Mouse (Mus musculus) brown adipose tissue, adult 24 weeks (tissue): ENCODE measurements around the gene Natd1. TPM values are rescaled to one million over a fixed set of nuclear protein-coding genes. Genes with fewer than 3 reads are reported as not detected.

Experiments used
- H3K27ac ChIP-seq: fragments of 200-500 bp; replicated peaks from 2 replicates; pipeline ENCODE4 v1.5.1; 2012; ENCODE audit warnings: low read depth, mild to moderate bottlenecking, low read length
- H3K4me1 ChIP-seq: fragments of 200-500 bp; 2 replicates; pipeline ENCODE4 v1.6.1; 2012; ENCODE audit warnings: low read length, mixed read lengths; ENCODE audit not compliant: control insufficient read depth, insufficient read depth, insufficient read length
- H3K4me3 ChIP-seq: fragments of 200-500 bp; 2 replicates; pipeline ENCODE4 v1.5.1; 2012; ENCODE audit warnings: low read depth, mild to moderate bottlenecking, low read length, moderate library complexity; ENCODE audit not compliant: insufficient read depth
- polyA plus RNA-seq: library from polyadenylated mRNA; stranded (reverse); fragments of >200 nt; gene quantifications from 2 replicates; pipeline ENCODE4 v1.2.4, GENCODE M21; 2012; ENCODE audit not compliant: missing spikeins, insufficient read depth, insufficient read length

Natd1 gene
- polyA plus RNA-seq, 1 experiment, result 11.2 TPM

DNA sequence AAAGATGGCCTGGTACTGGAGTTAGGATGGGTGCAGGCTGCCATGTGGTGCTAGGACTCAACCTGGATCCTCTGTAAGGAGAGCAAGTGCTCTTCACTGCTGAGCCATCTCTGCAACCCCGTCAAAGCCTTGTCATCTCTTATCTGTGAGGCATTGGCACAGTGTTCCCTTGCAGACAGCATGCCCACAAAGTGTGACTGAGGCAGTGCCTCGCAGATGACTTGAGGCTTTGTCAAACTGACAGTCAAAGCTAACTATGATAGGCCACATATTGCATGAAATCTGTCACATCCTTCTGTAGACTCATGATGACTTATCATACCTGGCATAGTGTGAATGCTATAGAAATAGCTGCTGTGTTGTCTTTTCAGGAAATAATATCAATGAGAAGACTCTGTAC lies 5.5 kb upstream of the Natd1 start:
- H3K4me1 ChIP-seq, result no peaks in the 10 kb centered on the region
- no peak overlapping the region for H3K4me3 ChIP-seq
- no peak overlapping the region for H3K27ac ChIP-seq

DNA sequence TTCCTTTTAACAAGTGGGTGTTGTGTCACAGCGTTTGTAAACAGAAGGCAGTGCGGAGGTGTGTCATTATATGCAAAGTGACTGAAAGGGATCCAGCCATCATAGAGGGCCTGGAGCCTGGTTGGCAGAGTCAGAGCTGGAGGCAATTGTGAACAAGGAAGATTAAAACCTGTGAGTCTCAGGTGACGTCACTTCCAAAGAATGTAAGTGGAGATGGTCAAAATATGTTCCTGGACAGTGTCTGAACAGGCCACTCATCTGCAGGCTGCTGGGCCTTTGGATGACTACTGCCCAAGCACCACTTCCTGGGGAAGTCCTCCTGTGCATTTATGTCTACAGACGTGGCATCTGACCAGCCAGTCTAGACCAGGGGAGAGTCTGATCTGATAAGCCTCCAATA lies 651 bp upstream of the Natd1 start:
- no peak overlapping the region for H3K4me3 ChIP-seq
- peaks cover 9% of the 10 kb centered on the region for H3K4me1 ChIP-seq
- no peak overlapping the region for H3K27ac ChIP-seq

DNA sequence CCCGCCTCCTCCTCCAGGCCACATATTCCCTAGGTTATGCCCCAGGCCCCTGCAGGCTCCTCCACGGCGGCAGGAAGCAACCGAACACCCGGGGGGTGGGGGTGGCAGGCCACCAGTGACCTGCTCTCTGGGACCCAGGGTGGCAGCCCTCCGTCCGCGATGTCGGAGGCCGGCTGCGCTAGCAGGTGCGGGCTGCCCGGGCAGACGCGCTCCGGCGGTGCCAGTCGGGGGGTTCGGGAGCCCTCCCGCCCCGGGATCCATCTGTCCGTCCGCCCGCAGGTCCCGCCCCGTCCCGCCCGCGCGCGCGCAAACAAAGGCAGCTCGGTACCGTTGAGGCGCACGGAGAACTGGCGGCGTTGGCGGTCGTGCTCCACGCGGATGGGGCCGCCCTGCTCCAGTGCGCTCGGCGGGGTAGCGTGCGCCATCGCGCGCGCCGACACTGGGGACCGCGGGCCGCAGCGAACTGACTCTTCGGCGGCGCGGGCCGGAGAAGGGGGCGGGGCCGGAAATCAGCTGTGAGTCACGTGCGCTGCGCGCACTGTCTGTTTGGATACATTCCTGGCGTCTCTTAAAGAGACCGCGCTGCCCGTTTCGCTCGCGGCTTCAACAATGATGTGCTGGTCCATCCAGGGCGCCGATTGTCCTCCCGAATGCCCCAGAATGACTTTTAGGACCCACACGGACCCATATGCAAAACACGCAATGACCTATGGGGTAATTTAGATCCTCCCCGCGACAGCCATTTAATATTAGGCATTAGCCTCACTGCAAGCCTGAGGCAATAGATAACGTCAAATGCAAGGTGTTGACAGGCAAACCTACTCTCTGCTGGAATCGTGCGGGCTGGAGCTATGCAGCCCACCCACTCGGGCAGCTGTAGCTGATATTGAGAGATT lies 1.0 kb downstream of the Natd1 start:
- H3K4me1 ChIP-seq, result peaks cover 9% of the 10 kb centered on the region
- peak overlapping the region; percentile 54 for H3K27ac ChIP-seq
- peak overlapping the region; percentile 91 for H3K4me3 ChIP-seq

DNA sequence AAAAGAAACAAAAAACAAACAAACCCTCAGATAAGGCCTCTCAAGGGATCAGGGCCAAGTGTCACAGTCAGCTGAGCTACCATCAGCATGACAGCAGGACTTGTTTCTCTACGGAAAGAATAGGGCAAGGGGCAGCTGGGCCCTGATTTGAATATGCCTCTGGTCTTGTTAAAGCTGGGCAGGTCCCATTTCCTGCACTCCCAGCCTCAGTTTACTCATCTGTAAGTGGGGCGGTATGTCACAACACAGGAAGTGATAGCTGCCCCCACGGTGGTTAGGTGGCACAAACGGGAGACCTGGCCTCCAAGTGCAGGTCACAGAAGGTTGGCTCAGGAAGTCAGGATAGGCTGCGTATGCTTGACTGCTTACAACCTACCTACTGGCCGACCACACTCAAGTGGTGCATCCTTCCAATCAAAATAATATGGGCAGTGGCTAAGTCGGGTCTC lies 2.0 kb downstream of the Natd1 start:
- peaks cover 9% of the 10 kb centered on the region for H3K4me1 ChIP-seq
- peak overlapping the region; percentile 91 for H3K4me3 ChIP-seq
- no peak overlapping the region for H3K27ac ChIP-seq

DNA sequence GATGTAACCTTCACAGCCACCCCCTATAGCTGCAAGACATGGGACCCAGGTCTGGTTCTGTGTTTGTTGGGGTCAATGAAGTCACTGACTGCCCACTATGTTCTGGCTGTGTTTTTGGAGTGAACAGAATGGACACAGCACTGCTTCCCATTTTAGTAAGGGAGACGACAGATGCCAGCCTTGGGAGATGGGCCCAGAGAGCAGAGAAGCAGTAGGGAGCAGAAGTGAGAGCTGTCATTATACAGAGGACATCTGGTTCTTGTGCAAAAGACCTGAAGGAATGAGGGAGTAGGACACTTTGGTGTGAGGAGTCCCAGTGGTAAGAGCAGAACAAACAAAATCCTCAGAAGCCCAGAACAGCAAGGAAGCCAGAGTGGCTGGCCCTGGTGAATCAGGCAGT lies 4.9 kb downstream of the Natd1 start:
- no peak overlapping the region for H3K4me3 ChIP-seq
- no peak overlapping the region for H3K27ac ChIP-seq
- H3K4me1 ChIP-seq, result peaks cover 15% of the 10 kb centered on the region

DNA sequence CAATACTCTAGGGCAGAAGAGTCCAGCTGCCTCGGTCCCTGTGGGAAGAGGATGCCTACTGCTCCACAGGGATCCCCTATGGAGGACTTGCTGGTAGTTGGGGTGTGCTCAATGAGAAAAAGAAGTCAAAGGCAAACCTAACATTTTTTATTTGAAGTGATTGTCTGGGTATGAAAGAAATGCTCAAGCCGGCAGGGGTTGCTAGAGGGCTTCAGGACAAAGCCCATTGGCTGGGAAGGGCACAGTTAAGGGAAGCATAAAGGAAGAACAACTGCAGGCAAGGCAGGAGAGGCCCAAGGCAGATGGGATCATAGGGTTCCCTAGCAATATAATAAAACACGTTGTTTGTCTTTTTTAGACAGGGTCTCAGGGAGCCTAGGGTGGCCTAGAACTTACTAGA lies 6.5 kb downstream of the Natd1 start:
- no peak overlapping the region for H3K4me3 ChIP-seq
- H3K27ac ChIP-seq, result no peak overlapping the region
- peaks cover 15% of the 10 kb centered on the region for H3K4me1 ChIP-seq

DNA sequence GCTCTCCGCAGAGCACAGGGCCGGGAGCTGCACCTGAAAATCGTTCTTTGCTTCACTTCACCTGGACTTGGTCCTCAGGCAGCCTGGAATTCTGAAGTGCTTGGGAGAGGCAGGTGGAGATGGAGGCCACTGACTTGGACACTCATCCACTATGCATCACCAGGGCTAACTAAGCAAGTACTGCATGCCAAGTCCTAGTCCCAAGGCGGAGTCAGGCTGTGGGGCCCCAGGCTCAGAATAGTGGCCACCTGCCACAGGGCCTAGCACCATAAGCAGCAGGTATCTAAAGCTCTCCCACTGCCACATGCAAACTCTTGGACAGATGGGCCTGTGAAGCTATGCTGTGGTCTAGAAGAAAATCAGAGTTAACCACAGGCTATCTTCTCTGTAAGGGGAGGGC lies 8.1 kb downstream of the Natd1 start:
- H3K27ac ChIP-seq, result no peak overlapping the region
- no peak overlapping the region for H3K4me3 ChIP-seq
- peaks cover 17% of the 10 kb centered on the region; the same call in 1 of the 2 replicates for H3K4me1 ChIP-seq

DNA sequence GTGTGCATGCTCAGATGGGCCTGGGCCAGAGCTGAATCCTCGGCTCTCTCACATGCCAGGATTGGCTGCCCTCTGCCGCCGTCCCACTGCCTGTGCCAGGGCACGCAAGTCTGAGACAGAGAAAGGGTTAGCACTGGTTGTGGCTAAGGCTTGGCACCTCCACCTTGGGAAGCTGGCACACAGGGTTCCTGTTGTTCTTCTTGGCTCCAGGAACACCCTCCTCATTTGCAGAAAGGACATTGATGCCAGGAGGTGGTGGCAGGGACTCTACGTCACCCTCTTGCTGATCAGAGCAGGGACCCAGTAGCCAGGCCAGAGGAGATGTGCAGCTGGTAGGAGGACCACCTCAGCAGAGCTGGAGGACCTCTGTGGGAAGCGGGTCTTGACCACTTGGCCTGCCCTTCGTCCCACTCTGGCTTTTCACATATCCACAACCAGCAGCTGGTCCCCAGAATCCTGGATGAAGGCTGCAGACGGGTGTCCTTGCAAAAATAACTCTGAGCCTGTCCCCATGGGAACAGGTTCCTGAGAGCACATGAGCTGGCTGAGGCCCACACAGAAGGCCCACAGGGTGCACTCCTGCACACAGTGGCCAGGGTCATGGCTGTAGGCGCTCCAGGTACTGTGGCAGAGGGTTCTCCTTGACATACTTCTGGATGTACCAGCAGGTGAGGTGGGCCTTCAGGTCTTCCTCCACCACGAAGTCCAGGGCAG lies 9.0 kb downstream of the Natd1 start:
- H3K4me3 ChIP-seq, result no peak overlapping the region
- H3K27ac ChIP-seq, result no peak overlapping the region

DNA sequence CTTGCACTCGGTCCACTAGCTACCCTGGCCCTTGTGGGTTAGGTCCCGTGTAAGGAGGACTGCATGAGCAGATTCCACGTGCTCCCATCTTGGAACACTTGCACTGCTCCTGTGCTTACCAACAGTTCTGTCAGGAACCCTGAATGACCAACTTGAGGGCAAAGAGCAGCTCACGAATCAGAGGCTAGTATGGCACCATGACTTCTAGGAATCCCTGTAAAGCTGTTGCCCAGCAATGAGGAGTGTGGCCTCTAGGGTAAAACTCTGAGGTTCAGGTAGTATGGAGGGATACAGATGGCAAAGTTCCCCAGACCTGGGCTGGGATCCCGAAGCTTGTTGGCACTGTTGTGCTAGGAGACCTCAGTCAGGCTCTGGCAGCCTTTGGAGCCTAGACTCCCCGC lies 10.9 kb downstream of the Natd1 start:
- Histone ChIP-seq H3K27ac (no peak overlapping the region), H3K4me3 (no peak overlapping the region), H3K4me1 (peaks cover 17% of the 10 kb centered on the region; the same call in 1 of the 2 replicates)

More for the DNA sequence above, 9.0 kb downstream of the Natd1 start:
- peaks cover 17% of the 10 kb centered on the region; the same call in 1 of the 2 replicates for H3K4me1 ChIP-seq

DNA sequence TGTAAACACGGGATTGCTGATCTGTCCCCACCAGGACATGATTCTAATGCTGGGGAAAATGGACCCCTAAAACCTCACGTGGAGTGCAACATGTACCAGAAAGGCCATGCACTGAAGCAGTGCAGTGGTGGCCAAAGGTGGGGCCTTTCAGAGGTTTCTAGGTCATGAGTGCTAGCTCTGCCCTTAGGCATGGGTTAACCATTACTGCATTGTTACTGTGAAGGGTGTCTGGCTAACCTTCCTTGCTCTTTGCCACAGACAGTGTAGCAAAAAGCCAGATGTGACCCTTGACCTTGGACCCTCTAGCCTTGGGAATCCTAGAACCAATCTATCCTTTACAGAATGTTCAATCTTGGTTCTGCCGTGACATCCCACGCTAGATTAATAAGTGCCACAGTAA lies 12.1 kb downstream of the Natd1 start:
- Histone ChIP-seq H3K27ac (no peak overlapping the region), H3K4me1 (peaks cover 17% of the 10 kb centered on the region; the same call in 1 of the 2 replicates), H3K4me3 (no peak overlapping the region)

DNA sequence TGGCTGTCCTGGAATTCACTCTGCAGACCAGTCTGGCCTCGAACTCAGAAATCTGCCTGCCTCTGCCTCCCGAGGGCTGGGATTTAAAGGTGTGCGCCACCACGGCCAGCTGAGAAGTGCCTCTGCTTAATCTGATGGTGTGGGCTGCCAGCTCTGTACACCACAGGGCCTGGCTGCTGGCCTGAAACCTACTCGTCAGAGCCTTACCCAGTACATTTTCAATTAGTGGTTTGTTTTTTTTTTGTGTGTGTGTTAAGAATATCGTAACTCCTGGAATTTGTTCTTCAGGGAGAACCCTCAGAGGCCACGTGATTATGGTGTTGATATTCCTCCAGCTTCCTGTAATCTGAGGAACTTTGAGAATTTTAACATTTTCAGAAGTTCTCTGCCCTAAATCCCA lies 12.5 kb downstream of the Natd1 start:
- H3K27ac ChIP-seq, result no peak overlapping the region

DNA sequence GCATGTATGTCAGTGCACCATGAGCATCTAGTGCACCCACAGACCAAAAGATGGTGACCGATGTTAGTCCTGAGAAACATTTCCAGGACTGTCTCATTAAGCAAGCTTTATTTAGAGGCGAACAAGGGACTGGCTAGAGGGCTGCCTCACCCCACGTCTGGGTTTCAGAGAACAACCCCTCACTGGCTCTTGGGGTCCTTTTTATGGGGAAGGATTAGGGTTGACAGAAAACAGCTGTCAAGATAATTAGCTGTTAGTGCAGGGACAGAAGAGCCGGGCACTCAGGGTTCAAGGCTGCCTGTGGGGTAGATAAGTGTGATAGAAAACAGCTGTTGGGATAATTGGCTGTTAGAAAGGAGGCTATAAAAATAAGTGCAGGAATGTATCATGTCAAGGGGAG lies 18.6 kb downstream of the Natd1 start:
- no peaks in the 10 kb centered on the region for H3K4me1 ChIP-seq
- no peak overlapping the region for H3K4me3 ChIP-seq
- no peak overlapping the region for H3K27ac ChIP-seq

More for the DNA sequence above, 12.5 kb downstream of the Natd1 start:
- Histone ChIP-seq H3K4me3 (no peak overlapping the region), H3K4me1 (peaks cover 17% of the 10 kb centered on the region; the same call in 1 of the 2 replicates)

DNA sequence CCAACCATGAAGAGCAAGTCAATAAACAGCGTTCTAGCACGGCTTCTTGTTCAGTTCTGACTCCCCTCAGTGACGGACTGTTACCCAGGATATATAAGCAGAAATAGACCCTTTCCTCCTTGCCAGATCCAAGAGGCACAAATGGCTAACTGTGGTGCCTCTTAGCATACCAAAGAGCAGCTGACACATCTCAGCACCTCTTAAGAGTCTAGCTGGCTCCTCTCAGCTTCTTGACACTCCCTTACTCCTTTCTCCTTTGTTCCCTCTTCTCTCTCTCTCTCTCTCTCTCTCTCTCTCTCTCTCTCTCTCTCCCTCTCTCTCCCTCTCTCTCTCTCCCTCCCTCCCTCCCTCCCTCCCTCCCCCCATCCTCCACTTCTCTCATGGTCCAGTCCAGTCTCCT lies 23.8 kb downstream of the Natd1 start:
- H3K4me1 ChIP-seq, result 0 out of 2 replicates have a peak, but pooled peaks cover 2% of the 10 kb centered on the region
- H3K4me3 ChIP-seq, result no peak overlapping the region
- no peak overlapping the region for H3K27ac ChIP-seq

DNA sequence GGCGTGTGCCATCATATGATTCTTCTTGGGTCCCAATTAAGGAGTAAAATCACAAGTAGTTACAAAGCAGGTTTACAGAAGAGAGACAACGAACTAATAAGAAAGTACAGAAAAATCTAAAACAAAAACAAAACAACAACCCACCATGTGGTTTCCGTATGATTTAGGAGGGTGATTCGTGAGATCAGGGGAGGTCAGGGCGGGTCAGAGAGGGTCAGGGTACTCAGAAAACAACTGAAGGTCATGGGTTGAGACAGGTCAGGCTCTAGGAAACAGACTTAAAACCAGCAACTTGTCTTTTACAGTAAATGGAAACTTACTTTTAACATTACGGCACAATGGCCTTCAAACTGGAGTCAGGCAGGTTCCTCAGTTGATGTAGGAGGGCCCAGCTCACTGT lies 24.3 kb downstream of the Natd1 start:
- 0 out of 2 replicates have a peak, but pooled peaks cover 2% of the 10 kb centered on the region for H3K4me1 ChIP-seq
- no peak overlapping the region for H3K27ac ChIP-seq
- no peak overlapping the region for H3K4me3 ChIP-seq

DNA sequence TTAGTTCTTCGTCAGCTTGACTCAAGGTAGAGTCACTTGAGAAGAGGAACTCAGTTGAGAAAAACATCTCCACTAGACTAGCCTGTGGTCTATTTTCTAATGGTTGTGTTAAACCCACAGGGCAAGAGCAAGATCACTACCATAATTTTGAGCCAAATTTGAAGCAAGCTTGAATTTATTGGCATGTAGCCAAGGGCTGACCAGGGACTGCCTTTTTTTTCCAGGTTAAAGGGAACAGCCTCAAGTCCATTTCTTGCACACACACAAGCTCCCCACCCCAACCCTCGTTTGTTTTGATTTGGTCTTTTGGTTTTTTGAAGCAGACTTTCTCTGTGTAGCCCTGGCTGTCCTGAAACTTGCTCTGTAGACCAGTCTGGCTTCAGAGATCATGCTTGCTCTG lies 24.7 kb downstream of the Natd1 start:
- Histone ChIP-seq H3K27ac (no peak overlapping the region), H3K4me3 (no peak overlapping the region)

More for the DNA sequence above, 24.7 kb downstream of the Natd1 start:
- 0 out of 2 replicates have a peak, but pooled peaks cover 2% of the 10 kb centered on the region for H3K4me1 ChIP-seq
